Mouse (Mus musculus): Measurements from ENCODE around the gene Gm10188.

- TF ChIP-seq CTCF (IDR thresholded peaks at IDR 0.05; ENCODE audit: insufficient read depth, low read length) (0 out of 2 replicates have a peak, but pooled peaks have one; percentile 15), POLR2A (IDR thresholded peaks at IDR 0.05; ENCODE audit: borderline replicate concordance, extremely low read depth, low read depth, low read length) (no peak)
These were observed 31.5 kb upstream of the Gm10188 start for GRCm38 (mm10) chr1:132261058-132261457.
